Mouse (Mus musculus): ENCODE measurements around the gene Gpr62. TPM values are rescaled to one million over a fixed set of nuclear protein-coding genes. Genes with fewer than 3 reads are reported as not detected.
"Not testable (repeated sequence)": the region's sequence is repeated elsewhere in the genome, so short reads cannot be mapped to it uniquely, and the experiment has no call there.

Gpr62 gene
- under 1 TPM; 0.16 to 0.33 TPM for total RNA-seq (2021)
- long read RNA-seq, experiment 1, partial matches to known transcripts, result 0 of 1 reads
- long read RNA-seq, experiment 1, other reads (novel, unspliced or antisense), result 0 of 1 reads
- long read RNA-seq, experiment 2, result 0 reads

DNA sequence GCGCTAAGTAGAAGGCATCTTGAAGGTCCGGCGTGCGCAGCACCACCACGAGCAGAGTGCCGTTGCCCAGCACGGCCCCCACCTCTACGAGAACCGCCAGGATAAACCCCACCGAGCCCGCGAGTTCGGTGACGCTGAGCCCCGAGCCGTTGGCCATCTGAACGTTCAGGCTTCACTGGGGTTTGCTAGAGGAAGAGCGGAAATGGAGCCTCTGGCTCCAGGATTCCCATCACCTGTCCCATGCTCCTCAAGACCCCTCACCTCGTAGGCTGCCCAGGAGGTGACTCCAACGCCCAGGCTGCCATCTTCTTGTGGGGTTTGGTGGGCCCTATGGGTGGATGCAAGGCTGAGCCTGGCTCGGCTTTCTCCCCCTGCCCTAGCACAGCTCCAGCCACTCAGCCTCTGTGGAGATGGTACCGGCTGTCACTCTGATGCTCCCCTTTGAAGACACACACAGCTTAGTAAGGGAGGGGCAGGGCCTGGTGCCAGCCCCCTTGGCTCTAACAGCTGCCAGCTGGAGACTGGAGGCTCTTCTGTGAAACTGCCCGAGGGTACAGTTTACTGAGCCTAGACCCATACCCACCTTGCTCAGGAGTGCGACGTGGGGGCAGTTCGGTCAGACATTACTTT, at the start of gene Gpr62:
Gpr62 (minus strand) TSS at position 368 of the 630 bp plus-strand sequence.
- DNase-seq, result peak; percentile 74
- intact Hi-C loops (cut with DNase I; ENCODE audit: low total_unique reads), result no loop called here

DNA sequence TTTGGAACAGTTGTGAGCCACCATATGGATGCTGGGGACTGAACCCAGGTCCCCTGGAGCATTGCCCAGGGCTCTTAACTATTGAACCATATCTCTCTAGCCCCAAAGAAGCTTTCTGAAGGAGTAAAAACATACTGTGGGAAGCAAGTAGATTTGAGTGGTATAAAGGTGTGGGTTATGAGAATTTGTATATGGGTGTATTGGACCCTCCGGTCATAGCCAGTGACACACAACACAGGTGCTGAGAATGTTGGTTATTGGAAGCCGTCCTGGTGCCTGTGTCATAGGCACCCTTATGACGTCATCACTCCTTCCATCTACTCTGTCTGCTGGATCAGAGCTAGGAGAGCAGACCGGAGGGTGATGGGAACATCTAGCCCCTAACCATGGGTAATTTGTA, 48.5 kb upstream of the Gpr62 start, which contains the start of gene Iqcf5:
Iqcf5 (plus strand) TSS at position 301 of the 400 bp plus-strand sequence.
- intact Hi-C loops (cut with DNase I; ENCODE audit: low total_unique reads), result no loop called here

DNA sequence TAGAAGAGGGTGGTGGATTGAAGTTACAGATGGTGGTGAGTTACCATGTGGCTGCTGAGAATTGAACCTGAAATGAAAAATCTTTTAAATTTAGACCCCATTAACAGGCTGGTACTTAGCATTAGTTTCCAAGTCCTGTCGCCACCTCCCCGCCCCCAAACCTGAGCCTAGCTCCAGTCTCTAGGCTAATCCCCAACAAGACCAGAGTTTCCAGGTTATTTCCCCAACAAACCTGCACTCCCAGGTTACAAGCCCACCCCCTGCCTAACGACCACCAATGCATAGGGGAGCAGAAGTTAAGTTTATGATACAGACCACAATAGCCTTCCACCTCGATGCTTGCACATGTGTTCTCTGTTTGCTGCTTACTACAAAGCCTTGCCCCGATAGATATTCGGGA, 47.8 kb upstream of the Gpr62 start:
- intact Hi-C loops (cut with DNase I; ENCODE audit: low total_unique reads), result no loop called here
- DNase-seq, result no peak

More for the DNA sequence above, 48.5 kb upstream of the Gpr62 start, which contains the start of gene Iqcf5:
- no peak for DNase-seq

DNA sequence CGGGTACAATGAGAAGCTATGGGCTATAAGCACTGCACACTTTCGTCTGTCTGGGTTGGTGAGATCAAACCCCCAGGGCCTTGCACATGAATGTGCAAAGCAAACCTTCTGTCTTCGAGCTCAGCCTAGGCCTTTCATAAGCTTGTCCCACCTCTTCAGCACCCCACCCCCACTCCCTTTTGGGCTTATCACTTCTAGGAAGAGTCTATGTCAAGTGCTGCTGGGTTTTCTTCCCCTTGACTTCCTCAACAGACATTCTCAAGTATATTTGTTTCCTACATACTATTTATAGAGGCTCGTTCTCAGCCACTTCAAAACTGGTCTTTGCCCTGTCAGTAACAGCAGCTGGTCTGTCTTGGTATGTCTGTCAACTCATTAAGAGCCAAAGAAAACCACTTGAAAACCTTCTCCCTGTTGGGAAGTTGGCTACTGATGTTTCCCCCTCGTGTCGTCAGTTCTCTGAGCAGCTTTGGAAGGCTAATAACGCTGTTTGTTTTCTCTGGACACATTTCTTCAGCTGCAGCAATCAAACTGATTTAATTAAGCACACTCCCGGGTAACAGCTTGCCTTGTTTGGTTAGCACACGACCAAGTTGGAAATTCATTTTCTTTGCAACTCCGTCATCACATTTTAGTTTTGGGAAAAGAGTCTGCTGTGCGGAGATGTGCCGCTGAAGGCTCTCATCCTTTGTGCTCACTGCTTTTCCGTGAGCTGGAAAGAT, 47.2 kb upstream of the Gpr62 start:
- intact Hi-C loops (cut with DNase I; ENCODE audit: low total_unique reads), result no loop called here
- DNase-seq, result no peak

DNA sequence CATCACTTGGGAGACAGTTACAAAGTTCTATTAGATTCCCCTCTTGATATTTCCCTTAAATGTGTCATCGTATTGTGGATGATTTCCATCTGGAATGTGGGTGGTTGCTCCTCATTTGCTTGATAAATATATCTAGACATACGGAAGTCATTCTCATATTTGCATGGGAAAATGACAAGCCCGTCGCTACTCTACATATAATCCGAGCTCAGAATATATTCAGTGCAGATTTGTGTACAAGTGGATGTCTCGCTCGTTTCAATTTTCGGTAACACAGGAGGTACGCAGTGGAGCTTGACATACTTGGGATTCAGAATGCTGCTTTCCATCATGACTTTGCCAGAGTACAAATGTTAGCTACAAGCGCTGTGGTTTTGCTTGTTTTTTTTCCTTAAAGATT, 43.6 kb upstream of the Gpr62 start:
- DNase-seq, result no peak
- intact Hi-C loops (cut with DNase I; ENCODE audit: low total_unique reads), result no loop called here

DNA sequence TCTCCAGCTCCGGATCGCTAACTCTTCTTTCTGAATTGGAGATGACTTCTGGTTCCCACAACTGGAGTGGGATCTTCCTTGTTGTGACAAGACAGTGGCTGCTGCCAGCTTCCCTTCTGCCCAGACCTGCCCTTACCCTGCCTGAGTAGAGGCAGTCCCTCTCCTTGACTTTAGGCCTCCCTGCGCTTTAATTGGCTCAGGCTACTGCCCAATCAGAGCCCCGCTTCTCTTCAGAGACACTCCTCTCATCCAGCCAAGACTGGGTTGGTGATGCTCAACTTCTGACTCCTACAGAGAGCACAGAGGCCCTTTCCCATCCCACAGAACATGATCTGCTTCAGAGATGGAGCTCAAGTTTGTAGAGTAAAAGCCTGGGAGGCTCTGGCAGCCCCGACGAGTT, 38.5 kb upstream of the Gpr62 start:
- DNase-seq, result no peak
- intact Hi-C loops (cut with DNase I; ENCODE audit: low total_unique reads), result no loop called here

DNA sequence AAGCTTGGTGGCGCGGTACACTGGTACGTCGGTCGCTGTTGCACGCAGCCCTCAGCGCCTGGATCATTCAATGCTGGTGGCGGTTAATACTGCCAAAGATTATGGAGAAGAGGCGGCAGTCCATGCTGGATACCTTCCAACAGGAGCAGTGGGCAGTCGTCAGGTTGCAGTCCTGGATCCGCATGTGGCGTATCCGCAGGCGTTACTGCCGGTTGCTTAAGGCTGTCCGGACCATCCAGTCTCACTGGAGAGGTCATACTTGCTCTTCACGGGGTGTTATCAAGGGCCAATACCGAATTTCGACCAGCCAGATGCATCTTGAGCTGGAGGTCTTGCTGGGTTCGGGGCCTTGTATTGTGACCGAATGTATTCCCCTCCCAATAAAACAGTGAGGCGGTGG, 36.1 kb upstream of the Gpr62 start:
- no peak for DNase-seq
- intact Hi-C loops (cut with DNase I; ENCODE audit: low total_unique reads), result no loop called here

DNA sequence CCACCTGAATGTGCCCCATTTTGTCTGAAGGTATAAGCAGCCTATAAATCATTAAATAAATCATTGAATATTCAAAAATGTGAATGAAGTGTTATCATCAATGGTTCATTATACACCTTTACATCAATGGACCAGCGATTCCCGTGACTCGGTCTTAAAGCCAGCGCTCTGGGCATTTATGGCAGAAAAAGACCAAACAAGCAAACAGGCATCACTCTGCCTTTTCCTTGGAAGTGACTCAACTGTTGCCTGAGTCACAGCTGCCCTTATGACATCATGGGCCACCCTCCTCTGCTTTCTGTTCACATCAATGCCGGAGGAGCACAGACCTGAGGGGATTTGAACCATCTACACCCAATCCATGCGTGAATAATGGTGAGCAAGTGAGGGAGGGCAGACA, 33.9 kb upstream of the Gpr62 start, which contains the start of gene Iqcf1:
Iqcf1 (plus strand) TSS at position 301 of the 400 bp plus-strand sequence.
- intact Hi-C loops (cut with DNase I; ENCODE audit: low total_unique reads), result no loop called here
- no peak for DNase-seq

DNA sequence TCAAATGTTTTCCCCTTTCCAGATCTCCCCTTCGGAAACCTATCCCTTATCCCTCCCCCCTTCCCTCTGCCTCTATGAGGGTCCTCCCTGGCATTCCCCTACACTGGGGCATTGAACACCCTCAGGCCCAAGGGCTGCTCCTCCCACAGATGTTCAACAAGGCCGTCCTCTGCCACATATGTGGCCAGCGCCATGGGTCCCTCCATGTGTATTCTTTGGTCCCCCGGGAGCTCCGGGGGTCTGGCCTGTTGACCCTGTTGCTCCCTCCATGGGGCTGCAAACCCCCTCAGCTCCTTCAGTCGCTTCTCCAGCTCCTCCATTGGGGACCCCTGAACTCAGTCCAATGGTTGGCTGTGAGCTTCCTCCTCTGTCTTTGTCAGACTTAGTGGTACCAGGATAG, 21.9 kb upstream of the Gpr62 start:
- intact Hi-C loops (cut with DNase I; ENCODE audit: low total_unique reads); DNase-seq: not testable (repeated sequence)

DNA sequence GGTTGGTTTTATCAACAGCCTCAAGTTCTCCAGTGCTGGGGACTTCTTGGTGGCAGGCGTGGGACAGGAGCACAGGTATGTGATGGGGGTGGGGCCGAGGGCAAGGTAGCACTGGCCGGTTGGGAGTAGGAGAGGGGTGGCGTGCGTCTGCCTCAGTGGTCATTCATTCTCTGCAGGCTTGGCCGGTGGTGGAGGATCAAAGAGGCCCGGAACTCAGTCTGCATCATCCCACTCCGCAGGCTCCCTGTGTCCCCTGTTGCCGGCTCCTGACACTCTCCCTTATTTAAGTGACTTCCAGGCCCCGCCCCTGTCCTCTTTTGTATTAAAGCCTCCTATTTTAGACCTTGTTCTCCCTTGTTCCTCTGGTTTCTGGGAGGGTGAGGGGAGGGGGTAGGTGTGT, 19.3 kb upstream of the Gpr62 start:
- DNase-seq, result no peak
- intact Hi-C loops (cut with DNase I; ENCODE audit: low total_unique reads), result no loop called here

DNA sequence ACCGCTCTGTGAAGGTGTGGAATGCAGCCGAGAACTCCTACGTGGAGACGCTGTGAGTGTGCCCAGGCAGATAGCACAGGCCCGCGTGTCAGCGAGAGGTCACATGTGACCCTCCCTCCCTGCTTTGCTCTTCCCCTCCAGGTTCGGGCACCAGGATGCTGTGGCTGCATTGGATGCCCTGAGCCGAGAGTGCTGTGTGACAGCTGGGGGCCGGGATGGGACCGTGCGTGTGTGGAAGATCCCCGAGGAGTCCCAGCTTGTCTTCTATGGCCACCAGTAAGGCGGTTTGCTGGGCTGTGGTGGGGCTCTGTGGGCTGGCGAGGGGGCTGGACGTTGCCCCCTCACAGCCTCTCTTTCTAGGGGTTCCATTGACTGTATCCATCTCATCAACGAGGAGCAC, 17.9 kb upstream of the Gpr62 start:
- DNase-seq, result no peak
- intact Hi-C loops (cut with DNase I; ENCODE audit: low total_unique reads), result no loop called here

DNA sequence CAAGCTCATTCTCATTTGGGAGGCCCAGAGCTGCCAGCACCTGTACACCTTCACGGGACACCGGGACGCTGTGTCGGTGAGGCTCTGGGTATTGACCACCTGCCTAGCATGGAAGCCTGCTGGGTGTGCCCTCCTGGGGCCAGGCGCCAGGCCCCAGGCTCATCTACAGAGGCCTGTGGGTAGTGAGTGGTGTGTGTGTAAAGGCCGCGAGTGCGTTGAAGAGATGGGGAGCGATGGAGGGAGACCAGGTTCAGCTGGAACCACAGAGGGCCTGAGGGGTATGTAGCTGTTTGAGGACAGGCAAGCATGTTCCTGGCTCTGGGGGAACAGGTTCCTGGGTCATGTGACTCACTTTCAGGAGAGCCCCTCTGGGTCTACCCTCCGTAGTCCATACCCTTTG, 17.4 kb upstream of the Gpr62 start:
- intact Hi-C loops (cut with DNase I; ENCODE audit: low total_unique reads), result no loop called here
- no peak for DNase-seq

DNA sequence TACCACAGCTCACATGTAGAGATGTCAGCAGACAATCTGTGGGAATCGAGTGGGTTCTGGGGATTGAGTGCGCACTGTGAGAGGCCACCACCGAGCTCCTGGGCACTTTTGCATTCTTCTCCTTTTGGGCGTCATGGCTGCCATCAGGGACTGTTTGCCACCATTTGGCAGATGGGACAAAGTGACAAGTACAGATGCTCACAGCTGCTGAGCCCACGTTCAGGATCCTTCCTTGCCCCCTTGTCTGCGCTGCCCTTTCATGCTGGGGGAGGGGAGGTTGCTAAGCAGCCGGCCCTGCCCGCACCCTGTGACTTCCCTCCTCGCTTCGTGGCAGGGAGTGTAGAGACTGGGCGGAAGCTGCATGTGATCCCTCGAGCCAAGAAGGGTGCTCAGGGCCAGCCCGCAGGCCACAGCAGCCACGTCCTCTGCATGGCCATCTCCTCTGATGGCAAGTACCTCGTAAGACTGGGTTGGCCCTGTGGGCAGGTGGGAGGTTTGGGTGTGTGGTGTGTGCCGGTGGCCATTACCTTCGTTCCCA, 16.9 kb upstream of the Gpr62 start:
- intact Hi-C loops (cut with DNase I; ENCODE audit: low total_unique reads), result no loop called here
- no peak for DNase-seq

DNA sequence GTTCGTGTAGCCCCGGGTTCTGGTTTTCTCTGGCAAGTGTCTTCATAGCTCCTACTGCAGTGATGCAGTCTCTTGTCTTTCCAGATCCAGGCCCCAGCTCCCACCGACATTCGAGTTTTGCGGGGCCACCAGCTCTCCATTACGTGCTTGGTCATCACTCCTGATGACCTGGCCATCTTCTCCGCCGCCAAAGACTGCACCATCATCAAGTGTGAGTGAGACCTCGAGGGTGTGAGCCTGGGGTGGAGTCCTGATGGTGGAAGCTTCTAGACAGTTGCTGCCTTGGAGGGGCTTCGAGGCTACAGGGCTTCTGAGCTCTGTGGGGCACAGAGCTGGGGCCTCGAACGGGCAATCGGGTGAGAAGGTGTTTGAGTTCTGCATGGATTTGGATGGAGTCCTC, 15.9 kb upstream of the Gpr62 start:
- no peak for DNase-seq
- intact Hi-C loops (cut with DNase I; ENCODE audit: low total_unique reads), result no loop called here

DNA sequence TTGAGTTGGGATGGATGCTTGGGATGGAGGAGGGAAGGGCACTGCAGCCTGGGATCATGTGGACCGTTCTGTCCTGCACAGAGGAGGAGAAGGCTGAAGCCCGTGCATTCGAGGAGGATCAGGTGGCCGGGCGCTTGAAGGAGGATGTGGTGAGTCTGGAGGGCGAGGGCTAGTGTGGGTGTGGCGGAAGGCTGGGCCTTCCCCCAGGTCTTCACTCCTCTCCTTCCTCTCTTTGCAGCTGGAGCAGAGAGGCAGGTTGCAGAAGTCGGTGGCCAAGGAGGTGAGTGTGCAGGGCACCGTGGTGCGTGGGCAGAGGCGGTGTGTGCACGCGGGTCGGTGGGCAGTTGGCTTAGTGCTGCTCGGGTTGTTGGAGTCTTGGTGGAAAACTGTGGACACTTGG, 15.3 kb upstream of the Gpr62 start:
- no peak for DNase-seq
- intact Hi-C loops (cut with DNase I; ENCODE audit: low total_unique reads), result no loop called here

DNA sequence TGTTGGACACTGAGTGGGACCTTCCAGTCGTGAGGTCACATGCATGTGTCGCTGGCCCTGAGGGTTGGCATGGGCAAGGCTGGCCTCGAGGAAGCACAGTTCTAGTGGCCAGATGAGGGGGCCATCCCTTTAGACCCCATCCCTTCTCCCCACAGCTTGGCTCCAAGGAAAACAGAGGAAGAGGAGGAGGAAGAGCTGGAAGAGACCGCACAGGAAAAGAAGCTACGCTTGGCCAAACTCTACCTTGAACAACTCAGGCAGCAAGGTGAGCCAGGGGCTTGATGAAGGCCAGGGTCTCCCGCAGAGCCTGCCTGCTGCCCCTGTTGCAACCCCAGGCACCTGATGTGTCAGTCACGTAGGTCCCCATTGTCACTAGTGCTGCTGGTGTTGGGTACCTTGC, 14.8 kb upstream of the Gpr62 start:
- DNase-seq, result no peak

DNA sequence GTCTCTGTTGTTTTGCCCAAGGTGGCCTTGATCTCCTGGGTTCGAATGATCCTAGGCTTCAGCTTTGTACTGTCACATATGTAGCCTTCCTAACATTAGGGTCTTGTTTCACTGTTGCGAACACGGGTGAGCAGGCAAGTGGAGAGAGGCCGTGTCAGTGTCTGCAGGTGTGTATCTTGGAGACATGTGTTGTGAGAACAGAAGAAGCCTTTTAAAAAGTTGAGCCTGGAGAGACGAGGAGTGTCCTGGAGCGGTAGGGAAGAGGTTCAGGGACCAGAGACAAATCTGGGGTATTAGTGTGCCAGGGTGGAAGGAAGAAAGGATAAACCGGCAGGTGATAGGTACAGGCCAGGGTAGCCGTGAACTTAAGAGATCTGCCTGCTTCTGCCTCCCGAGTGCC, 12.4 kb upstream of the Gpr62 start:
- intact Hi-C loops (cut with DNase I; ENCODE audit: low total_unique reads), result no loop called here
- DNase-seq, result peak; percentile 0

More for the DNA sequence above, 14.8 kb upstream of the Gpr62 start:
- intact Hi-C loops (cut with DNase I; ENCODE audit: low total_unique reads), result no loop called here

DNA sequence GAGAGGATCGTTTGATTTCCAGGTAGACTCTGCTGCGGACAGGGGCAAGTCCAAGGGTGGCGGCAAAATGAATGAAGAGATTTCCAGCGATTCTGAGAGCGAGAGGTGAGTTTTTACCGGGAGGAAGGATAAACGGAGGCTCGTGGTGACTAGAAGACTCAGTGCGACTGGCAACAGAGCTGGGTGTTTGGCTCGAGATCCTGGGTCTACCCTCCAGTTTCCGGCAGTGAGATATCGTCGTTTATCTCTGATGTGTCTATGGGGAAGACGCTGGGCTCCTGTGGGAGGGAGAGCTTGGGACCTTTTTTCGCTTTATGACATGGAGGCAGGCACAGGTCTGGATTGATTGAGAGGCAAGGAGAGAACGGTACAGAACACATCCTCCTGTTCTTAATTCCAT, 11.9 kb upstream of the Gpr62 start:
- intact Hi-C loops (cut with DNase I; ENCODE audit: low total_unique reads), result no loop called here
- no peak for DNase-seq

DNA sequence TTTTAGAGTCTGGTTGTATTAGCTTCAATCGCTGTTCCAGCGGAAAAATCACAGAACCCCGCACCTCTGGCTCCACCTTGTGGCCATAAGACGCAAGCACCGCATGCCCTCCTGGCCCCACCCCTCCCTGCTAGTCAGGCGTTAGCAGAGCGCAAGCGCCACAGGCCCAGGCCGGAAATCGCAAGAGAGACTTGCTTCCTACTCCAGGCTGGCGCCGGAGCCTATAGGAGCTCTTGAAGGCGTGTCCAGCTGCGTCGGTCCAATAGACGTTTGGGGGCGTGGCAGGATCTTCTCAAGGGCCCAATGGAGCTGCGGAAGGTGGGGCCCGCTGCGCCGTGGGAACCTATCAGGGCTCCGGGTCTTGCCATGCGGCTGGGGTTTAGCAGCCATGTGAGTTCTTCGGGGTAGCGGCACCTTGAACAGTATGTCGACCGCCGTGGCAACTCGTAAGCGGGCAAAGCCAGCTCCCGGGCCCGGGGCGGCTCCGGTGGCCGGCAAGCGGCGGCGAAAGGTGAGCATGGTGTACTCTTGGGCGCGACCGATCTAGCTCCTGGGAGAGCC, 11.3 kb upstream of the Gpr62 start, which contains the start of gene Parp3:
Parp3 (minus strand) TSS at position 26 of the 561 bp plus-strand sequence.
- intact Hi-C loops (cut with DNase I; ENCODE audit: low total_unique reads), result no loop called here
- DNase-seq, result peak; percentile 99

Data from gastrocnemius, postnatal 14 days (tissue).